Mouse (Mus musculus): Measurements from ENCODE around the gene Clip2. TPM values are rescaled to one million over a fixed set of nuclear protein-coding genes. Genes with fewer than 3 reads are reported as not detected.

Clip2 gene
- polyA plus RNA-seq, 1 experiment from 2014 or later: 5.8 TPM

DNA sequence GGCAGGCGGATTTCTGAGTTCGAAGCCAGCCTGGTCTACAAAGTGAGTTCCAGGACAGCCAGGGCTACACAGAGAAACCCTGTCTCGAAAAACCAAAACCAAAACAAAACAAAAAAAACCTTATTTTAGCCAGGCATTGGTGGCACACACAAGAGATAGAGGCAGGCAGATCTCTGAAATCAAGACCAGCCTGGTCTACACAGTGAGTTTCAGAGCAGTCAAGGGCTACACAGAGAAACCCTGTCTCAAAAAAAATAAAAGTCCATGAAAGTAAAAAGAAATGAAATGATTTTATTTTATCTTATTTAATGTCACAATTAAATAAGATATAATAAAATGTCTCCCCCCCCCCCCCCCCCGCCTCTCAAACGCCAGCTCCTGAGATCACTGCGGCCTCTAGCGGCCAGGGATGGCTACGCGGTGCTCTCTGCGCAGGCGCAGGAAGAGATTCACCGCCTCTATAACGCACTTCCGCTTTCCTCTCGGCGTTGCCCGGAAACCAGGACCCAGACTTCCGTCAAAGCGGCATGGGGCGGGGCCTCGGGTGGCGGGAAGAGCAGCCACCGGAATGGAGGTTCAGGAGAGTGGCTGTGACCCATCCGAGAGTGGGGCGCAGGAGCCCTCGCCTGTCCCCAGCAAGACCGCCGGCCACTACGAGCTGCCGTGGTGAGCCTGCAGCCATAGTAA lies 30.1 kb upstream of the Clip2 start:
- H3K4me2 ChIP-seq: peak overlapping the region; percentile 85
- 9% methylated on average over 30 of the region's 30 CpGs for WGBS
- peak; percentile 100 for DNase-seq (ENCODE audit: low spot score, missing footprints)
- H3K9ac ChIP-seq (ENCODE audit: low read length): peak overlapping the region; percentile 90
- H3K36me3 ChIP-seq (ENCODE audit: control insufficient read depth, insufficient read depth, low read length): no peaks in the 10 kb centered on the region
- peak; percentile 96 for ATAC-seq (ENCODE audit: low FRiP score)
- H3K27ac ChIP-seq (ENCODE audit: low read depth, low read length): no peak overlapping the region
- peak overlapping the region; percentile 87 for H3K4me3 ChIP-seq (ENCODE audit: low read depth, low read length)
- no peaks in the 10 kb centered on the region for H3K27me3 ChIP-seq (ENCODE audit: control insufficient read depth, insufficient read depth, low read length)
- no peaks in the 10 kb centered on the region for H3K9me3 ChIP-seq (ENCODE audit: control insufficient read depth, low read length)
- peaks cover 8% of the 10 kb centered on the region for H3K4me1 ChIP-seq (ENCODE audit: control insufficient read depth, insufficient read depth, low read length)

DNA sequence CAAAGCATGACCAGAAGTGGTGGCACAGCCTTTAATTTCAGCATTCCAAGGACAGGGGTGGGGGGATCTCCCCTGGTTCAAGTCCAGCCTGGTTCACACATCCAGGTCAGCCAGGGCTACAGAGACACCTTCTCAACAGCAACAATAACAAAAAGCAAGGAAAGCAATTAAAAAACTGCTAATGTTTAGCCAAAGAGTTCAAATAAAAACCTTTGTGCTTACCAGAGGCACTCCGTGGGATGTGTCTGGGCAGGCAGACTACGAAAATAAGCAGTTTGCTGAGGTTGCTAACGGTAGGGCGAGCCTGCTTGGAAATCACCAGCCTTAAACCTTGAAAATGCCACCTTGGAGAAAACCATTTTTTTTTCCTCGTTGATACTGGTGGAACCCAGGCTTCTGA lies 28.9 kb upstream of the Clip2 start, which contains the start of gene Rfc2:
Rfc2 (plus strand) TSS at position 221 of the 400 bp plus-strand sequence.
- Histone ChIP-seq H3K36me3 (ENCODE audit: control insufficient read depth, insufficient read depth, low read length) (no peaks in the 10 kb centered on the region), H3K4me3 (ENCODE audit: low read depth, low read length) (no peak within 1 kb of the TSS), H3K4me2 (no peak within 1 kb of the TSS), H3K27me3 (ENCODE audit: control insufficient read depth, insufficient read depth, low read length) (no peaks in the 10 kb centered on the region), H3K9ac (ENCODE audit: low read length) (no peak within 1 kb of the TSS), H3K4me1 (ENCODE audit: control insufficient read depth, insufficient read depth, low read length) (peaks cover 8% of the 10 kb centered on the region), H3K9me3 (ENCODE audit: control insufficient read depth, low read length) (no peaks in the 10 kb centered on the region), H3K27ac (ENCODE audit: low read depth, low read length) (no peak within 1 kb of the TSS)
- 84% methylated on average over 5 of the region's 5 CpGs for WGBS
- no peak for ATAC-seq (ENCODE audit: low FRiP score)
- no peak for DNase-seq (ENCODE audit: low spot score, missing footprints)

- 66% methylated on average over 3 of the region's 3 CpGs for WGBS
- Histone ChIP-seq H3K9ac (ENCODE audit: low read length) (no peak overlapping the region), H3K9me3 (ENCODE audit: control insufficient read depth, low read length) (no peaks in the 10 kb centered on the region), H3K36me3 (ENCODE audit: control insufficient read depth, insufficient read depth, low read length) (no peaks in the 10 kb centered on the region), H3K4me2 (no peak overlapping the region), H3K4me3 (ENCODE audit: low read depth, low read length) (no peak overlapping the region), H3K27me3 (ENCODE audit: control insufficient read depth, insufficient read depth, low read length) (no peaks in the 10 kb centered on the region), H3K27ac (ENCODE audit: low read depth, low read length) (no peak overlapping the region), H3K4me1 (ENCODE audit: control insufficient read depth, insufficient read depth, low read length) (peaks cover 8% of the 10 kb centered on the region)
- DNase-seq (ENCODE audit: low spot score, missing footprints): no peak
- ATAC-seq (ENCODE audit: low FRiP score): no peak
These were observed 26.9 kb upstream of the Clip2 start for GRCm38 (mm10) chr5:134579135-134579534.

- no peaks in the 10 kb centered on the region for H3K36me3 ChIP-seq (ENCODE audit: control insufficient read depth, insufficient read depth, low read length)
- H3K27me3 ChIP-seq (ENCODE audit: control insufficient read depth, insufficient read depth, low read length): no peaks in the 10 kb centered on the region
- H3K27ac ChIP-seq (ENCODE audit: low read depth, low read length): no peak overlapping the region
- no peak overlapping the region for H3K4me3 ChIP-seq (ENCODE audit: low read depth, low read length)
- DNase-seq (ENCODE audit: low spot score, missing footprints) (no peak), ATAC-seq (ENCODE audit: low FRiP score) (no peak)
- no peak overlapping the region for H3K4me2 ChIP-seq
- 90% methylated on average over 7 of the region's 7 CpGs for WGBS
- no peak overlapping the region for H3K9ac ChIP-seq (ENCODE audit: low read length)
- no peaks in the 10 kb centered on the region for H3K9me3 ChIP-seq (ENCODE audit: control insufficient read depth, low read length)
- H3K4me1 ChIP-seq (ENCODE audit: control insufficient read depth, insufficient read depth, low read length): no peaks in the 10 kb centered on the region
These were observed 25.3 kb upstream of the Clip2 start for GRCm38 (mm10) chr5:134577534-134577933.

DNA sequence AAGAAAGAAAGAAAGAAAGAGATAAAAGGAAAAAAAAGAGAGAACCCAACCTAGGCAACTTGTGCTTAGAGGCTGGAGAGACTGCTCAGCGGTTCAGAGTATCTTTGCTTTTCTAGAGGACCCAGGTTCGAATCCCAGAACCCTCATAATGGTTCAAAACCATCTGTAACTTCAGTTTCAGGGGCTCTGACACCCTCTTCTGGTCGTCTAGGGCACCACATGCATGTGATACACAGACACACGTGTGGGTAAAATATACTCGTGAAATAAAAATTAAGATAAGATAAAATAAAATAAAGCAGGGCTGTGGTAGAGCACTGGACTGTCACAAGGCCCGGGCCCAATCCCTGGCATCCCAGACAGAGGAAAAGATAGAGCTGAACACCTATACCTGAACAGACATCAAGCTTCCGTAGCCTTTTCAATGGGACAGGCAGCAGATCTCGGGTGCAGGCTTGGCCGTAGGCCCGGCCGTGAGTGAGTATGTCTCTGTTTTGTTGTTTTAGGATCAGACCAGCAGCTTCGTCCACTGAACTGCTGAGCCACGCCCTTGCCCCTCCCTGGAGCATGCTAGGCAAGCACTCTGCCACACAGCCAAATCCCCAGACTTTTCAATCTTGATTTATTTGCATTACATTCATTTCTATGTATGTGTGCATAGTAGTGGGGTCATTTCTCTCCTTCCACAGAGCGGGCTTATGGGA lies 24.4 kb upstream of the Clip2 start:
- no peaks in the 10 kb centered on the region for H3K9me3 ChIP-seq (ENCODE audit: control insufficient read depth, low read length)
- peaks cover 4% of the 10 kb centered on the region; the same call in 1 of the 2 replicates for H3K4me1 ChIP-seq (ENCODE audit: control insufficient read depth, insufficient read depth, low read length)
- 79% methylated on average over 14 of the region's 14 CpGs for WGBS
- H3K36me3 ChIP-seq (ENCODE audit: control insufficient read depth, insufficient read depth, low read length): no peaks in the 10 kb centered on the region
- no peak overlapping the region for H3K4me2 ChIP-seq
- H3K27me3 ChIP-seq (ENCODE audit: control insufficient read depth, insufficient read depth, low read length): no peaks in the 10 kb centered on the region
- ATAC-seq (ENCODE audit: low FRiP score) (no peak), DNase-seq (ENCODE audit: low spot score, missing footprints) (peak; percentile 83)
- H3K27ac ChIP-seq (ENCODE audit: low read depth, low read length): no peak overlapping the region
- no peak overlapping the region for H3K9ac ChIP-seq (ENCODE audit: low read length)
- H3K4me3 ChIP-seq (ENCODE audit: low read depth, low read length): no peak overlapping the region

DNA sequence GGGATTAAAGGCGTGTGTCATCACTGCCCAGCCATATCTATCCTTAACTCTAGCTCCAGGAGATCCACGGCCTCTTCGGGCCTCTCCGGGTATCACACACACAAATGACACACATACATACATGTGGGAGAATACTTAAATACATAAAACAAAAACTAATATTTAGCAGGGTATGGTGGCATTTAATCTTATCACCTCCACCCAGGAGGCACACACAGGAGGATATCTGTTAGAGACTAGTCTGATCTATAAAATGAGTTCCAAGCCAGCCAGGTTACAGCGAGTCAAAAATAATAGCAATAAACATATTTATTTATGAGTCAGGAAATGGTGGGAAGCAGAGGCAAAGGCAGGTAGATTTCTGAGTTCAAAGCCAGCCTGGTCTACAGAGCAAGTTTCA lies 23.6 kb upstream of the Clip2 start:
- WGBS: 93% methylated on average over 5 of the region's 5 CpGs

GRCm38 (mm10) chr5:134572508-134573214 lies 20.4 kb upstream of the Clip2 start:
- DNase-seq (ENCODE audit: low spot score, missing footprints) (no peak), ATAC-seq (ENCODE audit: low FRiP score) (no peak)
- H3K27ac ChIP-seq (ENCODE audit: low read depth, low read length): no peak overlapping the region
- H3K4me2 ChIP-seq: peak overlapping the region; percentile 44
- 44% methylated on average over 10 of the region's 10 CpGs for WGBS
- peaks cover 4% of the 10 kb centered on the region; the same call in 1 of the 2 replicates for H3K4me1 ChIP-seq (ENCODE audit: control insufficient read depth, insufficient read depth, low read length)
- no peaks in the 10 kb centered on the region for H3K36me3 ChIP-seq (ENCODE audit: control insufficient read depth, insufficient read depth, low read length)
- no peaks in the 10 kb centered on the region for H3K27me3 ChIP-seq (ENCODE audit: control insufficient read depth, insufficient read depth, low read length)
- H3K9me3 ChIP-seq (ENCODE audit: control insufficient read depth, low read length): no peaks in the 10 kb centered on the region; the same call in 1 of the 2 replicates
- H3K9ac ChIP-seq (ENCODE audit: low read length): no peak overlapping the region; the same call in 1 of the 2 replicates
- H3K4me3 ChIP-seq (ENCODE audit: low read depth, low read length): no peak overlapping the region

More for the DNA sequence above, 23.6 kb upstream of the Clip2 start:
- Histone ChIP-seq H3K4me3 (ENCODE audit: low read depth, low read length) (no peak overlapping the region), H3K27me3 (ENCODE audit: control insufficient read depth, insufficient read depth, low read length) (no peaks in the 10 kb centered on the region), H3K4me1 (ENCODE audit: control insufficient read depth, insufficient read depth, low read length) (peaks cover 4% of the 10 kb centered on the region; the same call in 1 of the 2 replicates), H3K36me3 (ENCODE audit: control insufficient read depth, insufficient read depth, low read length) (no peaks in the 10 kb centered on the region), H3K9ac (ENCODE audit: low read length) (no peak overlapping the region), H3K4me2 (no peak overlapping the region), H3K27ac (ENCODE audit: low read depth, low read length) (no peak overlapping the region), H3K9me3 (ENCODE audit: control insufficient read depth, low read length) (no peaks in the 10 kb centered on the region; the same call in 1 of the 2 replicates)
- no peak for ATAC-seq (ENCODE audit: low FRiP score)
- DNase-seq (ENCODE audit: low spot score, missing footprints): no peak

DNA sequence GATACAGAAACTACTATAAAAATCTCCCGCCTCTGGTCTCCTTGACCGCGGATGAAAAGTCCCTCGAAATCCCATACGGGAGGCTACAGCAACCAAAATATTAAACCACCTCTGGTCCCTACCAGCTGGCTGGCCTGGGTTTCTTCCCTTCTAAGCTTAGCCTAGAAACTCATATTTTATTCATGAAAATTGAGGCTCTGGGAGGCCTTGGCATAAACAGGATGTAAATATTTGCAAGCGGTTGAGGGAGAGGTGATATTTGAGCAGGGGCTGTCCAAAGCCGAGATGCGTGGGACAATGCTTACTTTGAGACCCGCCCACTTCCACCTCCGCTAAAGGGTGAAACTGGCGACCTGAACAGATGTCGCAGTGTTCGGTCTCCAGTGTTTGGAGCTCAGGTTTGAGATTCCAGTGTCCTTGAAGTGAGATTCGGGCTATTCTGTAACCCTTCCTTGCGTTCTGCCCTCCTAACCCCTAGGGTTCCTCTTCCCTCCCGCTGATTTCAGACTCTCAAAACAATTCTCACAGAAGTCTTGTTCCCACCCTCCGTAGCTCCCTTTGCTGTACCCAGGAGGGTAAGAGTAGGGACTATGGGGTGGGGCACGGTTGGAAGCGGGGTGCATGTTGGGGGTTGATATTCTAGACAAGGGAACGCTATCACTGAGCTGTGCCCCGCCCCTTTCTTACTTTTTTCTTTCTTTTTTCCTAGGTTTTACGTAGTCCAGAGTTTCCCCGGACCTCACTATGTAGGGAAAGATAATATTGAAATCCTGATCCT lies 19.7 kb upstream of the Clip2 start:
- DNase-seq (ENCODE audit: low spot score, missing footprints) (peak; percentile 97), ATAC-seq (ENCODE audit: low FRiP score) (peak; percentile 81)
- no peaks in the 10 kb centered on the region; the same call in 1 of the 2 replicates for H3K9me3 ChIP-seq (ENCODE audit: control insufficient read depth, low read length)
- no peaks in the 10 kb centered on the region for H3K36me3 ChIP-seq (ENCODE audit: control insufficient read depth, insufficient read depth, low read length)
- H3K9ac ChIP-seq (ENCODE audit: low read length): peak overlapping the region; percentile 46
- H3K4me1 ChIP-seq (ENCODE audit: control insufficient read depth, insufficient read depth, low read length): peaks cover 4% of the 10 kb centered on the region; the same call in 1 of the 2 replicates
- H3K4me3 ChIP-seq (ENCODE audit: low read depth, low read length): peak overlapping the region; percentile 18; the same call in 1 of the 2 replicates
- H3K27me3 ChIP-seq (ENCODE audit: control insufficient read depth, insufficient read depth, low read length): no peaks in the 10 kb centered on the region
- 2% methylated on average over 23 of the region's 23 CpGs for WGBS
- no peak overlapping the region for H3K27ac ChIP-seq (ENCODE audit: low read depth, low read length)
- H3K4me2 ChIP-seq: peak overlapping the region; percentile 44

Measured in midbrain, embryonic 11.5 days (tissue).